Mouse (Mus musculus) heart, embryonic 10.5 days (tissue): ENCODE data around the gene Lrch3. TPM values are rescaled to one million over a fixed set of nuclear protein-coding genes. Genes with fewer than 3 reads are reported as not detected.
A peak's percentile ranks its signal among the peaks of the same experiment; 100 is the strongest.
"Not testable (repeated sequence)": the region's sequence is repeated elsewhere in the genome, so short reads cannot be mapped to it uniquely, and the experiment has no call there.

ENCODE experiments used
- DNase-seq: peaks from one replicate; pipeline ENCODE4 v3.0.0-alpha.2; 2017; ENCODE audit warnings: low spot score
- H3K27ac ChIP-seq: fragments of 300-500 bp; sonication (generic); 2 replicates; pipeline ENCODE4 v1.5.1; 2016; ENCODE audit warnings: mild to moderate bottlenecking
- H3K27me3 ChIP-seq: fragments of 300-500 bp; sonication (generic); 2 replicates; pipeline ENCODE4 v1.6.1; 2016; ENCODE audit warnings: mild to moderate bottlenecking; ENCODE audit not compliant: poor library complexity, insufficient read depth, severe bottlenecking
- H3K36me3 ChIP-seq: fragments of 300-500 bp; sonication (generic); 2 replicates; pipeline ENCODE4 v1.6.1; 2016; ENCODE audit warnings: mild to moderate bottlenecking, moderate library complexity
- H3K4me1 ChIP-seq: fragments of 300-500 bp; sonication (generic); 2 replicates; pipeline ENCODE4 v1.6.1; 2016; ENCODE audit warnings: mild to moderate bottlenecking
- H3K4me3 ChIP-seq: fragments of 300-500 bp; sonication (generic); 2 replicates; pipeline ENCODE4 v1.5.1; 2016; ENCODE audit warnings: mild to moderate bottlenecking, moderate library complexity
- H3K9me3 ChIP-seq: fragments of 300-500 bp; sonication (generic); 2 replicates; pipeline ENCODE4 v1.6.1; 2016; ENCODE audit warnings: mild to moderate bottlenecking, moderate library complexity
- WGBS: fragments of 180-500 bp; shearing (Covaris S2); methylation state at CpG from one replicate; pipeline ENCODE4 v1.1.7; 2016; 5-methylcytosine and 5-hydroxymethylcytosine counted together
- polyA plus RNA-seq: library from polyadenylated mRNA; unstranded; fragments of >200 nt; fragmentation: Nextera tagmentation; extraction: Ambion mirVana; gene quantifications from 2 replicates; pipeline ENCODE4 v1.2.1, GENCODE M21; 2016

The Lrch3 gene
- polyA plus RNA-seq, 1 experiment from 2014 or later: 23.7 TPM

- 69% methylated on average over 2 of the region's 2 CpGs for WGBS
- DNase-seq: no peak
- no peaks in the 10 kb centered on the region for H3K9me3 ChIP-seq
Measured at GRCm38 (mm10) chr16:33048686-33049085, 134.8 kb downstream of the Lrch3 start.

GRCm38 (mm10) chr16:33049809-33050208 is 135.9 kb downstream of the Lrch3 start:
- Histone ChIP-seq H3K4me3 (no peak overlapping the region), H3K4me1 (no peaks in the 10 kb centered on the region), H3K27me3 (no peaks in the 10 kb centered on the region), H3K27ac (no peak overlapping the region), H3K36me3 (no peaks in the 10 kb centered on the region), H3K9me3 (no peaks in the 10 kb centered on the region)
- WGBS: 88% methylated on average over 16 of the region's 16 CpGs
- no peak for DNase-seq

More at GRCm38 (mm10) chr16:33048686-33049085, 134.8 kb downstream of the Lrch3 start:
- no peaks in the 10 kb centered on the region for H3K4me1 ChIP-seq
- no peaks in the 10 kb centered on the region for H3K36me3 ChIP-seq
- H3K27ac ChIP-seq: no peak overlapping the region
- no peak overlapping the region for H3K4me3 ChIP-seq
- no peaks in the 10 kb centered on the region for H3K27me3 ChIP-seq

GRCm38 (mm10) chr16:33053141-33053540 is 139.2 kb downstream of the Lrch3 start:
- Histone ChIP-seq H3K36me3 (peaks cover 4% of the 10 kb centered on the region), H3K4me1 (peaks cover 10% of the 10 kb centered on the region; the same call in 1 of the 2 replicates), H3K9me3 (no peaks in the 10 kb centered on the region), H3K27me3 (no peaks in the 10 kb centered on the region), H3K4me3 (no peak overlapping the region), H3K27ac (no peak overlapping the region)
- WGBS: 63% methylated on average over 5 of the region's 5 CpGs
- no peak for DNase-seq

- H3K27ac ChIP-seq, DNase-seq, H3K9me3 ChIP-seq, H3K27me3 ChIP-seq, H3K4me3 ChIP-seq: not testable (repeated sequence)
- Histone ChIP-seq H3K4me1 (peaks cover 12% of the 10 kb centered on the region; the same call in 1 of the 2 replicates), H3K36me3 (peaks cover 22% of the 10 kb centered on the region)
- 87% methylated on average over 2 of the region's 2 CpGs for WGBS
Measured at GRCm38 (mm10) chr16:33054927-33055326, 141.0 kb downstream of the Lrch3 start.

- DNase-seq: no peak
- WGBS: 20% methylated on average over 10 of the region's 10 CpGs
- 0 out of 2 replicates have a peak overlapping the region, but pooled peaks have one; percentile 19 for H3K27ac ChIP-seq
Measured at GRCm38 (mm10) chr16:33055655-33056054, 141.8 kb downstream of the Lrch3 start.

GRCm38 (mm10) chr16:33056095-33056785 is 142.3 kb downstream of the Lrch3 start, which contains the start of the genes Iqcg and Rpl35a:
Gene Iqcg (minus strand): TSS chr16:33056218.
Gene Rpl35a (plus strand): TSS chr16:33056453.
- H3K27ac ChIP-seq: peak within 1 kb of the TSS; percentile 96
- peak within 1 kb of the TSS; percentile 95 for H3K4me3 ChIP-seq
- peaks cover 12% of the 10 kb centered on the region; the same call in 1 of the 2 replicates for H3K4me1 ChIP-seq
- H3K27me3 ChIP-seq: no peaks in the 10 kb centered on the region
- no peaks in the 10 kb centered on the region for H3K9me3 ChIP-seq
- under 1% methylated on average over 47 of the region's 47 CpGs for WGBS
- peak; percentile 95 for DNase-seq
- H3K36me3 ChIP-seq: peaks cover 33% of the 10 kb centered on the region

More at GRCm38 (mm10) chr16:33055655-33056054, 141.8 kb downstream of the Lrch3 start:
- H3K9me3 ChIP-seq: no peaks in the 10 kb centered on the region
- peak overlapping the region; percentile 95 for H3K4me3 ChIP-seq
- peaks cover 29% of the 10 kb centered on the region for H3K36me3 ChIP-seq
- H3K4me1 ChIP-seq: peaks cover 12% of the 10 kb centered on the region; the same call in 1 of the 2 replicates
- no peaks in the 10 kb centered on the region for H3K27me3 ChIP-seq

- H3K9me3 ChIP-seq: no peaks in the 10 kb centered on the region
- under 1% methylated on average over 24 of the region's 24 CpGs for WGBS
- DNase-seq: no peak
Measured at GRCm38 (mm10) chr16:33056786-33057185, 142.9 kb downstream of the Lrch3 start.

GRCm38 (mm10) chr16:33058033-33058432 is 144.1 kb downstream of the Lrch3 start:
- Histone ChIP-seq H3K4me1 (peaks cover 13% of the 10 kb centered on the region; the same call in 1 of the 2 replicates), H3K4me3 (peak overlapping the region; percentile 95), H3K27ac (no peak overlapping the region), H3K9me3 (no peaks in the 10 kb centered on the region), H3K36me3 (peaks cover 33% of the 10 kb centered on the region), H3K27me3 (no peaks in the 10 kb centered on the region)
- WGBS: 88% methylated on average over 16 of the region's 16 CpGs
- DNase-seq: no peak

More at GRCm38 (mm10) chr16:33056786-33057185, 142.9 kb downstream of the Lrch3 start:
- Histone ChIP-seq H3K4me3 (peak overlapping the region; percentile 95), H3K36me3 (peaks cover 33% of the 10 kb centered on the region), H3K27me3 (no peaks in the 10 kb centered on the region), H3K27ac (peak overlapping the region; percentile 96), H3K4me1 (peaks cover 12% of the 10 kb centered on the region; the same call in 1 of the 2 replicates)

- H3K27ac ChIP-seq, H3K27me3 ChIP-seq, DNase-seq, H3K9me3 ChIP-seq: not testable (repeated sequence)
- Histone ChIP-seq H3K4me1 (peaks cover 19% of the 10 kb centered on the region), H3K36me3 (peaks cover 33% of the 10 kb centered on the region), H3K4me3 (0 out of 2 replicates have a peak overlapping the region, but pooled peaks have one; percentile 95)
- WGBS: 93% methylated on average over 9 of the region's 9 CpGs
Measured at GRCm38 (mm10) chr16:33058656-33059055, 144.8 kb downstream of the Lrch3 start.

- WGBS: 83% methylated on average over 1 of the region's 1 CpGs
- Histone ChIP-seq H3K9me3 (no peaks in the 10 kb centered on the region), H3K27ac (no peak overlapping the region), H3K27me3 (no peaks in the 10 kb centered on the region), H3K36me3 (peaks cover 33% of the 10 kb centered on the region), H3K4me1 (peaks cover 23% of the 10 kb centered on the region), H3K4me3 (0 out of 2 replicates have a peak overlapping the region, but pooled peaks have one; percentile 1)
- no peak for DNase-seq
Measured at GRCm38 (mm10) chr16:33059471-33059870, 145.6 kb downstream of the Lrch3 start.

- H3K4me1 ChIP-seq: peaks cover 19% of the 10 kb centered on the region
- WGBS: 72% methylated on average over 2 of the region's 2 CpGs
Measured at GRCm38 (mm10) chr16:33060926-33061325, 147.0 kb downstream of the Lrch3 start.

GRCm38 (mm10) chr16:33061400-33061799 is 147.5 kb downstream of the Lrch3 start:
- WGBS: 45% methylated on average over 11 of the region's 11 CpGs
- Histone ChIP-seq H3K4me1 (peaks cover 19% of the 10 kb centered on the region), H3K27me3 (no peaks in the 10 kb centered on the region), H3K4me3 (peak overlapping the region; percentile 88), H3K27ac (no peak overlapping the region), H3K36me3 (peaks cover 33% of the 10 kb centered on the region), H3K9me3 (no peaks in the 10 kb centered on the region)
- DNase-seq: no peak

More at GRCm38 (mm10) chr16:33060926-33061325, 147.0 kb downstream of the Lrch3 start:
- H3K4me3 ChIP-seq: no peak overlapping the region
- H3K9me3 ChIP-seq: no peaks in the 10 kb centered on the region
- peaks cover 33% of the 10 kb centered on the region for H3K36me3 ChIP-seq
- DNase-seq: no peak
- H3K27me3 ChIP-seq: no peaks in the 10 kb centered on the region
- no peak overlapping the region for H3K27ac ChIP-seq

GRCm38 (mm10) chr16:33062024-33062681 is 148.3 kb downstream of the Lrch3 start, which contains the start of gene Lmln:
Gene Lmln (plus strand): TSS chr16:33062521.
- no peaks in the 10 kb centered on the region for H3K9me3 ChIP-seq
- H3K27ac ChIP-seq: peak within 1 kb of the TSS; percentile 91
- peaks cover 37% of the 10 kb centered on the region for H3K36me3 ChIP-seq
- WGBS: under 1% methylated on average over 60 of the region's 64 CpGs
- H3K4me3 ChIP-seq: peak within 1 kb of the TSS; percentile 88
- peaks cover 19% of the 10 kb centered on the region for H3K4me1 ChIP-seq
- no peaks in the 10 kb centered on the region for H3K27me3 ChIP-seq
- DNase-seq: peak; percentile 96
